Mouse (Mus musculus) spleen, adult 2 months (tissue): Measurements from ENCODE around the gene B4galt5.

ENCODE experiments used
- CTCF ChIP-seq: fragments of 200-500 bp; IDR thresholded peaks from 2 replicates; pipeline ENCODE4 v1.5.1; 2011; ENCODE audit warnings: mild to moderate bottlenecking, inconsistent platforms; ENCODE audit not compliant: insufficient read depth, insufficient read length, insufficient replicate concordance; ENCODE audit errors: extremely low read depth
- POLR2A ChIP-seq: fragments of 200-500 bp; IDR thresholded peaks from 2 replicates; pipeline ENCODE4 v1.6.1; 2011; ENCODE audit warnings: low read depth, low read length, inconsistent platforms

- TF ChIP-seq CTCF (no peak), POLR2A (no peak)
Measured at GRCm38 (mm10) chr2:167302641-167303040, 46.3 kb downstream of the B4galt5 start.
